Mouse (Mus musculus): ENCODE data around the gene Clic1. TPM values are rescaled to one million over a fixed set of nuclear protein-coding genes. Genes with fewer than 3 reads are reported as not detected.

Clic1 gene
- polyA plus RNA-seq, 1 experiment from 2014 or later, result 179 TPM

DNA sequence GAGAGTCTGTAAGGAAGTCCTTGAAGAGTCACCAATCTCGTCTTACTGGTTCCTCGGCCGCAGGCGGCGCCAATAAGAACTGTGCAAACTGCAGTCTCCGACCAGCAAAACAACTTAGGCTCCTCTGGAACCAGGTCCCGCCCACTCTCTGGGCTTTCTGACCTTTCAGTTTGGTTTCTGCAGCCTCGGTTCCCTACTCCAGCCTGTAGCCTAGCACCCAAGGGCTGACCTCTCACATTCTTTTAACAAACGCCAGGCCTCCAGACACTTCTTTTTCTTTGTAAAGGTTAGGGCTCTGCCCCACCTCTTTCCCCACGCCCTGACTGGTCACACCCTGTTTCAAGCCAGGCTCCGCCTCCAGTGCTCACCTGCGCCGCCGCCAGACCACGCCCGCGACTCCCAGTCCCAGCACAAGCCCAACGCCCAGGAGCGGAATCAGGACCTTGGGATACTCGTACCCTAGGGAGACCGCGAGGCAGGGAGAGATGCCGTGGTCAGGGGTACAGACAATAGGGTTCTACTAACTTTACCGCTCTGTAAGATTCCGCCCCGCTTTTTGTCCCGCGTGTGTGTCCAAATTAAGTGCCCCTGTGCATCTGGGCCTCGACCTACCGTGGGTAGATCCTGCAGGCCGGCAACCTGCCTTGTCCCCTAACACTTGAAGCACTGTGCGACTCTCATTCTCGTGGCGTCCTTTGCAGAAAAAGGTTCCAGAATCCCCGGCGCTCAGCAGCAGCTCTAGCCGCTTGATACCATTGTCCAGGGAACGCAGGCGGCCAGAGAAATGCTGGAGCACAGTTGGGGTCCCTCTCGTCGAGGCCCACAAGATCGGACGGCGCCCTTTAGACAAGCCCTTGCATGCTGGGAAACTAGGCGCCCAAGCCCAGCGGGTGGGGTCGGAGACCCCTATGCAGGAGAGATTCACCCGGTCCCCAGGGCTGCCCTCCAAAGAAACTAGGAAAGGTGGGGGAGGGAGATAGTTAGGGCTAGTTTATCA is 15.5 kb downstream of the Clic1 start, which contains the start of gene Ly6g6c:
Gene Ly6g6c (plus strand): TSS at position 438 of the 997 bp plus-strand sequence.
- H3K4me3 ChIP-seq, result peak within 1 kb of the TSS; percentile 50
- H3K4me1 ChIP-seq, result peaks cover 39% of the 10 kb centered on the region
- peak within 1 kb of the TSS; percentile 77 for H3K27ac ChIP-seq
- peaks cover 84% of the 10 kb centered on the region for H3K27me3 ChIP-seq (ENCODE audit: poor library complexity, severe bottlenecking)
- 1% methylated on average over 48 of the region's 48 CpGs for WGBS
- peaks cover 32% of the 10 kb centered on the region for H3K36me3 ChIP-seq (replicated peaks)
- H3K9me3 ChIP-seq, result no peaks in the 10 kb centered on the region
- DNase-seq (ENCODE audit: extremely low spot score, low spot score), result peak; percentile 50

GRCm38 (mm10) chr17:35066084-35066483 is 16.3 kb downstream of the Clic1 start, which contains the start of gene Mpig6b:
Gene Mpig6b (minus strand): TSS chr17:35066184.
- Histone ChIP-seq H3K9me3 (no peaks in the 10 kb centered on the region), H3K27me3 (ENCODE audit: poor library complexity, severe bottlenecking) (peaks cover 80% of the 10 kb centered on the region), H3K4me1 (peaks cover 31% of the 10 kb centered on the region), H3K27ac (peak within 1 kb of the TSS; percentile 77), H3K36me3 (replicated peaks) (peaks cover 24% of the 10 kb centered on the region), H3K4me3 (peak within 1 kb of the TSS; percentile 50)
- WGBS, result 44% methylated on average over 10 of the region's 10 CpGs
- no peak for DNase-seq (ENCODE audit: extremely low spot score, low spot score)

GRCm38 (mm10) chr17:35068213-35068914 is 18.6 kb downstream of the Clic1 start:
- 89% methylated on average over 17 of the region's 17 CpGs for WGBS
- DNase-seq (ENCODE audit: extremely low spot score, low spot score), result no peak
- peaks cover 24% of the 10 kb centered on the region for H3K4me1 ChIP-seq
- no peaks in the 10 kb centered on the region for H3K9me3 ChIP-seq
- 0 out of 2 replicates have a peak overlapping the region, but pooled peaks have one; percentile 6 for H3K27ac ChIP-seq
- peaks cover 64% of the 10 kb centered on the region for H3K27me3 ChIP-seq (ENCODE audit: poor library complexity, severe bottlenecking)
- no peak overlapping the region for H3K4me3 ChIP-seq
- H3K36me3 ChIP-seq (replicated peaks), result peaks cover 2% of the 10 kb centered on the region

GRCm38 (mm10) chr17:35070556-35071229 is 20.9 kb downstream of the Clic1 start:
- Histone ChIP-seq H3K27me3 (ENCODE audit: poor library complexity, severe bottlenecking) (peaks cover 41% of the 10 kb centered on the region), H3K4me3 (no peak overlapping the region; the same call in 1 of the 2 replicates), H3K9me3 (no peaks in the 10 kb centered on the region), H3K27ac (no peak overlapping the region), H3K36me3 (replicated peaks) (no peaks in the 10 kb centered on the region), H3K4me1 (peaks cover 8% of the 10 kb centered on the region)
- no peak for DNase-seq (ENCODE audit: extremely low spot score, low spot score)
- WGBS, result 65% methylated on average over 6 of the region's 6 CpGs

- H3K4me1 ChIP-seq, result peaks cover 9% of the 10 kb centered on the region
- H3K4me3 ChIP-seq, result no peak overlapping the region
- 89% methylated on average over 9 of the region's 9 CpGs for WGBS
- H3K27me3 ChIP-seq (ENCODE audit: poor library complexity, severe bottlenecking), result peaks cover 33% of the 10 kb centered on the region
- no peaks in the 10 kb centered on the region for H3K9me3 ChIP-seq
- H3K27ac ChIP-seq, result no peak overlapping the region
- DNase-seq (ENCODE audit: extremely low spot score, low spot score), result no peak
- no peaks in the 10 kb centered on the region for H3K36me3 ChIP-seq (replicated peaks)
Measured at GRCm38 (mm10) chr17:35071454-35071853, 21.7 kb downstream of the Clic1 start.

DNA sequence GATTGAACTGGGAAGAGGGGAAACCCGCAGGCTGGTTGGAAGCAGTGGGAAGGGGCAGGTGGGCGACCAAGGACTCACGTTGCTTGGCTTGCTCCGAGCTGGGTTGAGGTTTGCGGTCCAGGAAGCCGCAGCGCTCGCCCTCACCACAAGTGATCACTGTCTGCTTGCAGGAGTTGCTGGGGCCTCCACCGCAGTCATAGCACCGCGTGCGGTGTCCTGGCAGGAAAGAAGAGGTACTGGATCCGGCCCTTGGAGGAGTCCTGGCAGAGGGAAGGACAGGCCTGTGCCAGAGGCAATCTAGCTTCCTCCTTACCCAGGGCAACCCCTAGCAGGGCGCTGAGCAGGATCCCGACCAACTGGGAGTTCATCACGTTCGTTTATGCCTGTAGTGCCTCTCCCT is 24.3 kb downstream of the Clic1 start:
- H3K9me3 ChIP-seq, result no peaks in the 10 kb centered on the region
- 0 out of 2 replicates have a peak overlapping the region, but pooled peaks have one; percentile 9 for H3K27ac ChIP-seq
- H3K27me3 ChIP-seq (ENCODE audit: poor library complexity, severe bottlenecking), result peaks cover 30% of the 10 kb centered on the region
- DNase-seq (ENCODE audit: extremely low spot score, low spot score), result no peak
- peaks cover 28% of the 10 kb centered on the region for H3K4me1 ChIP-seq
- no peak overlapping the region for H3K4me3 ChIP-seq
- 57% methylated on average over 17 of the region's 17 CpGs for WGBS
- H3K36me3 ChIP-seq (replicated peaks), result no peaks in the 10 kb centered on the region

GRCm38 (mm10) chr17:35076507-35077176 is 26.9 kb downstream of the Clic1 start, which contains the start of gene Ly6g6e:
Gene Ly6g6e (plus strand): TSS chr17:35076902.
- WGBS, result 21% methylated on average over 10 of the region's 10 CpGs
- Histone ChIP-seq H3K27me3 (ENCODE audit: poor library complexity, severe bottlenecking) (peaks cover 37% of the 10 kb centered on the region), H3K9me3 (no peaks in the 10 kb centered on the region), H3K4me3 (peak within 1 kb of the TSS; percentile 42), H3K36me3 (replicated peaks) (no peaks in the 10 kb centered on the region), H3K27ac (peak within 1 kb of the TSS; percentile 81), H3K4me1 (peaks cover 33% of the 10 kb centered on the region)
- DNase-seq (ENCODE audit: extremely low spot score, low spot score), result no peak

DNA sequence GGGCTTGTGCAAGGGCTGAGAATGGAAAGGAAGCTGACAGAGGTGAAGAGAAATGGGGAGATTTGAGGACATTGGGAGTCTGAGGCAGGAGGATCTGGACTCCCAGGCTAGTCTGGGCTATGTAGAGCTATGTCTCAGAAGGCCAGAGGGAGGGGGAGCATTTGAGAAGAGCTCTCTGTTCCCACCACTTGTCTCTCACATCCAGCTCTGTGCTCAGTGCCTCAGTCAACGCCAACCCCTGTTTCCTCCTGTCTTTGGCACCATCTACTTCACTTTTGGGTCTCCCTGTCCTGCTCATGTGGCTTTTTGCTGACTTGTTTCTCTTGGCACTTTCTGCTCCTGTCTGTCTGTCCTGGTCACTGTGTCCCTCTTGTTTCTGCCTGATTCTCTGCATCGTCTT is 27.5 kb downstream of the Clic1 start:
- peak overlapping the region; percentile 42 for H3K4me3 ChIP-seq
- WGBS, result 51% methylated on average over 2 of the region's 2 CpGs
- no peaks in the 10 kb centered on the region for H3K9me3 ChIP-seq
- H3K27me3 ChIP-seq (ENCODE audit: poor library complexity, severe bottlenecking), result peaks cover 37% of the 10 kb centered on the region
- DNase-seq (ENCODE audit: extremely low spot score, low spot score), result no peak
- H3K36me3 ChIP-seq (replicated peaks), result no peaks in the 10 kb centered on the region
- H3K27ac ChIP-seq, result peak overlapping the region; percentile 81
- peaks cover 33% of the 10 kb centered on the region for H3K4me1 ChIP-seq

- DNase-seq (ENCODE audit: extremely low spot score, low spot score), result peak; percentile 38
- peaks cover 33% of the 10 kb centered on the region for H3K4me1 ChIP-seq
- 10% methylated on average over 14 of the region's 14 CpGs for WGBS
- H3K27ac ChIP-seq, result peak within 1 kb of the TSS; percentile 81
- H3K36me3 ChIP-seq (replicated peaks), result no peaks in the 10 kb centered on the region
- H3K9me3 ChIP-seq, result no peaks in the 10 kb centered on the region
- peaks cover 37% of the 10 kb centered on the region for H3K27me3 ChIP-seq (ENCODE audit: poor library complexity, severe bottlenecking)
- H3K4me3 ChIP-seq, result peak within 1 kb of the TSS; percentile 42
Measured at GRCm38 (mm10) chr17:35077786-35078233, 28.0 kb downstream of the Clic1 start, which contains the start of gene Ly6g6d. Gene Ly6g6d (minus strand): TSS chr17:35078065.

- Histone ChIP-seq H3K36me3 (replicated peaks) (no peaks in the 10 kb centered on the region), H3K9me3 (no peaks in the 10 kb centered on the region), H3K27ac (no peak overlapping the region), H3K4me1 (peaks cover 30% of the 10 kb centered on the region), H3K27me3 (ENCODE audit: poor library complexity, severe bottlenecking) (peaks cover 37% of the 10 kb centered on the region), H3K4me3 (no peak overlapping the region)
- DNase-seq (ENCODE audit: extremely low spot score, low spot score), result no peak
- 80% methylated on average over 9 of the region's 9 CpGs for WGBS
Measured at GRCm38 (mm10) chr17:35079778-35080177, 30.0 kb downstream of the Clic1 start.

GRCm38 (mm10) chr17:35080248-35080647 is 30.5 kb downstream of the Clic1 start:
- Histone ChIP-seq H3K9me3 (no peaks in the 10 kb centered on the region), H3K4me3 (no peak overlapping the region), H3K36me3 (replicated peaks) (no peaks in the 10 kb centered on the region), H3K27ac (no peak overlapping the region), H3K4me1 (peaks cover 30% of the 10 kb centered on the region), H3K27me3 (ENCODE audit: poor library complexity, severe bottlenecking) (peaks cover 37% of the 10 kb centered on the region)
- WGBS, result 68% methylated on average over 6 of the region's 6 CpGs
- DNase-seq (ENCODE audit: extremely low spot score, low spot score), result no peak

Measured in forebrain, embryonic 10.5 days (tissue).